Mouse (Mus musculus) midbrain, embryonic 13.5 days (tissue): ENCODE data around the gene Myl12a. TPM values are rescaled to one million over a fixed set of nuclear protein-coding genes. Genes with fewer than 3 reads are reported as not detected.
A peak's percentile ranks its signal among the peaks of the same experiment; 100 is the strongest.

Experiments used
- ATAC-seq: fragments of 200-750 bp; cut with Nextera tagmentation; 2 replicates; pipeline ENCODE4 v1.8.0; 2017; ENCODE audit warnings: mild to moderate bottlenecking, moderate TSS enrichment, moderate library complexity
- H3K27ac ChIP-seq: fragments of 300-500 bp; sonication (generic); 2 replicates; pipeline ENCODE4 v1.5.1; 2015; ENCODE audit warnings: inconsistent platforms, mild to moderate bottlenecking, moderate library complexity
- H3K27me3 ChIP-seq: fragments of 300-500 bp; sonication (generic); 2 replicates; pipeline ENCODE4 v1.6.1; 2015; ENCODE audit warnings: mild to moderate bottlenecking, inconsistent platforms
- H3K36me3 ChIP-seq: fragments of 300-500 bp; sonication (generic); 2 replicates; pipeline ENCODE4 v1.6.1; 2015; ENCODE audit warnings: mild to moderate bottlenecking, inconsistent platforms
- H3K4me1 ChIP-seq: fragments of 300-500 bp; sonication (generic); replicated peaks from 2 replicates; pipeline ENCODE4 v1.6.1; 2015; ENCODE audit warnings: inconsistent platforms
- H3K4me2 ChIP-seq: fragments of 300-500 bp; sonication (generic); replicated peaks from 2 replicates; pipeline ENCODE4 v1.6.1; 2015; ENCODE audit warnings: moderate library complexity, mild to moderate bottlenecking, inconsistent platforms
- H3K4me3 ChIP-seq: fragments of 300-500 bp; sonication (generic); replicated peaks from 2 replicates; pipeline ENCODE4 v1.5.1; 2015; ENCODE audit warnings: mild to moderate bottlenecking, inconsistent platforms
- H3K9ac ChIP-seq: fragments of 300-500 bp; sonication (generic); replicated peaks from 2 replicates; pipeline ENCODE4 v1.6.1; 2015; ENCODE audit warnings: mild to moderate bottlenecking, inconsistent platforms
- H3K9me3 ChIP-seq: fragments of 300-500 bp; sonication (generic); 2 replicates; pipeline ENCODE4 v1.6.1; 2016; ENCODE audit warnings: mild to moderate bottlenecking, inconsistent platforms
- WGBS: fragments of 180-500 bp; shearing (Covaris S2); methylation state at CpG from one replicate; pipeline ENCODE4 v1.1.7; 2015; 5-methylcytosine and 5-hydroxymethylcytosine counted together
- polyA plus RNA-seq: library from polyadenylated mRNA; unstranded; fragments of >200 nt; fragmentation: Nextera tagmentation; extraction: Ambion mirVana; gene quantifications from 2 replicates; pipeline ENCODE4 v1.2.1, GENCODE M21; 2015

Myl12a gene
- polyA plus RNA-seq, 1 experiment from 2014 or later, result 154 TPM

GRCm38 (mm10) chr17:71024071-71024470 is 21.4 kb upstream of the Myl12a start:
- Histone ChIP-seq H3K4me3 (no peak overlapping the region), H3K27me3 (no peaks in the 10 kb centered on the region), H3K36me3 (no peaks in the 10 kb centered on the region), H3K4me1 (peaks cover 9% of the 10 kb centered on the region; the same call in 1 of the 2 replicates), H3K9ac (no peak overlapping the region), H3K4me2 (no peak overlapping the region), H3K27ac (no peak overlapping the region), H3K9me3 (no peaks in the 10 kb centered on the region)
- 95% methylated on average over 10 of the region's 10 CpGs for WGBS
- ATAC-seq, result no peak

GRCm38 (mm10) chr17:71022841-71023240 is 20.2 kb upstream of the Myl12a start:
- no peak overlapping the region for H3K27ac ChIP-seq
- H3K36me3 ChIP-seq, result no peaks in the 10 kb centered on the region
- no peaks in the 10 kb centered on the region for H3K9me3 ChIP-seq
- peaks cover 9% of the 10 kb centered on the region; the same call in 1 of the 2 replicates for H3K4me1 ChIP-seq
- H3K4me3 ChIP-seq, result no peak overlapping the region
- ATAC-seq, result no peak
- H3K27me3 ChIP-seq, result no peaks in the 10 kb centered on the region
- no peak overlapping the region for H3K9ac ChIP-seq
- WGBS, result 87% methylated on average over 13 of the region's 13 CpGs
- H3K4me2 ChIP-seq, result no peak overlapping the region

GRCm38 (mm10) chr17:71019860-71020259 is 17.2 kb upstream of the Myl12a start:
- no peaks in the 10 kb centered on the region for H3K36me3 ChIP-seq
- no peaks in the 10 kb centered on the region for H3K9me3 ChIP-seq
- 0 out of 2 replicates have a peak overlapping the region, but pooled peaks have one; percentile 23 for H3K9ac ChIP-seq
- H3K4me3 ChIP-seq, result no peak overlapping the region
- 66% methylated on average over 9 of the region's 9 CpGs for WGBS
- peaks cover 9% of the 10 kb centered on the region; the same call in 1 of the 2 replicates for H3K4me1 ChIP-seq
- H3K27me3 ChIP-seq, result no peaks in the 10 kb centered on the region
- no peak overlapping the region for H3K4me2 ChIP-seq
- no peak overlapping the region for H3K27ac ChIP-seq
- no peak for ATAC-seq

- ATAC-seq, result no peak
- Histone ChIP-seq H3K27me3 (no peaks in the 10 kb centered on the region), H3K27ac (no peak overlapping the region), H3K9ac (no peak overlapping the region), H3K4me3 (no peak overlapping the region), H3K4me1 (peaks cover 9% of the 10 kb centered on the region; the same call in 1 of the 2 replicates), H3K4me2 (no peak overlapping the region), H3K36me3 (no peaks in the 10 kb centered on the region), H3K9me3 (no peaks in the 10 kb centered on the region)
- WGBS, result 37% methylated on average over 6 of the region's 6 CpGs
Observed at GRCm38 (mm10) chr17:71019309-71019655, 16.6 kb upstream of the Myl12a start.

- Histone ChIP-seq H3K4me1 (peaks cover 9% of the 10 kb centered on the region; the same call in 1 of the 2 replicates), H3K27me3 (no peaks in the 10 kb centered on the region), H3K4me3 (no peak overlapping the region), H3K36me3 (no peaks in the 10 kb centered on the region), H3K9me3 (no peaks in the 10 kb centered on the region), H3K27ac (no peak overlapping the region), H3K9ac (no peak overlapping the region), H3K4me2 (no peak overlapping the region)
- ATAC-seq, result no peak
- WGBS, result 80% methylated on average over 15 of the region's 15 CpGs
Observed at GRCm38 (mm10) chr17:71018616-71019308, 16.1 kb upstream of the Myl12a start.

GRCm38 (mm10) chr17:71018151-71018550 is 15.5 kb upstream of the Myl12a start:
- Histone ChIP-seq H3K4me2 (no peak overlapping the region), H3K9me3 (no peaks in the 10 kb centered on the region), H3K36me3 (no peaks in the 10 kb centered on the region), H3K27me3 (no peaks in the 10 kb centered on the region), H3K4me3 (no peak overlapping the region), H3K4me1 (peaks cover 9% of the 10 kb centered on the region; the same call in 1 of the 2 replicates), H3K27ac (no peak overlapping the region), H3K9ac (no peak overlapping the region)
- 96% methylated on average over 3 of the region's 3 CpGs for WGBS
- ATAC-seq, result no peak

GRCm38 (mm10) chr17:71017457-71017998 is 14.8 kb upstream of the Myl12a start:
- 98% methylated on average over 4 of the region's 4 CpGs for WGBS
- H3K27me3 ChIP-seq, result no peaks in the 10 kb centered on the region
- no peaks in the 10 kb centered on the region for H3K36me3 ChIP-seq
- no peak overlapping the region for H3K9ac ChIP-seq
- no peaks in the 10 kb centered on the region for H3K9me3 ChIP-seq
- peaks cover 9% of the 10 kb centered on the region; the same call in 1 of the 2 replicates for H3K4me1 ChIP-seq
- no peak overlapping the region for H3K4me3 ChIP-seq
- ATAC-seq, result no peak
- no peak overlapping the region for H3K27ac ChIP-seq
- H3K4me2 ChIP-seq, result no peak overlapping the region

GRCm38 (mm10) chr17:71014911-71015310 is 12.2 kb upstream of the Myl12a start:
- Histone ChIP-seq H3K4me1 (peaks cover 9% of the 10 kb centered on the region; the same call in 1 of the 2 replicates), H3K4me3 (no peak overlapping the region), H3K9me3 (no peaks in the 10 kb centered on the region), H3K36me3 (no peaks in the 10 kb centered on the region), H3K27ac (no peak overlapping the region), H3K9ac (no peak overlapping the region), H3K4me2 (no peak overlapping the region), H3K27me3 (no peaks in the 10 kb centered on the region)
- WGBS, result 49% methylated on average over 5 of the region's 5 CpGs
- ATAC-seq, result no peak

GRCm38 (mm10) chr17:71013105-71013504 is 10.4 kb upstream of the Myl12a start:
- no peaks in the 10 kb centered on the region for H3K27me3 ChIP-seq
- no peaks in the 10 kb centered on the region for H3K9me3 ChIP-seq
- H3K36me3 ChIP-seq, result no peaks in the 10 kb centered on the region
- H3K4me3 ChIP-seq, result no peak overlapping the region
- H3K9ac ChIP-seq, result no peak overlapping the region
- 92% methylated on average over 6 of the region's 6 CpGs for WGBS
- no peaks in the 10 kb centered on the region for H3K4me1 ChIP-seq
- no peak overlapping the region for H3K27ac ChIP-seq
- no peak for ATAC-seq
- H3K4me2 ChIP-seq, result no peak overlapping the region

- H3K4me1 ChIP-seq, result no peaks in the 10 kb centered on the region
- H3K9ac ChIP-seq, result no peak overlapping the region
- no peak for ATAC-seq
- H3K9me3 ChIP-seq, result no peaks in the 10 kb centered on the region
- no peak overlapping the region for H3K4me2 ChIP-seq
- WGBS, result 86% methylated on average over 9 of the region's 9 CpGs
- H3K36me3 ChIP-seq, result no peaks in the 10 kb centered on the region
- no peak overlapping the region for H3K27ac ChIP-seq
- H3K4me3 ChIP-seq, result no peak overlapping the region
- H3K27me3 ChIP-seq, result no peaks in the 10 kb centered on the region
Observed at GRCm38 (mm10) chr17:71011931-71012662, 9.4 kb upstream of the Myl12a start.

GRCm38 (mm10) chr17:71010646-71011242 is 8.1 kb upstream of the Myl12a start:
- 59% methylated on average over 7 of the region's 7 CpGs for WGBS
- ATAC-seq, result no peak
- Histone ChIP-seq H3K4me3 (no peak overlapping the region), H3K27me3 (no peaks in the 10 kb centered on the region), H3K27ac (no peak overlapping the region), H3K36me3 (no peaks in the 10 kb centered on the region), H3K4me1 (no peaks in the 10 kb centered on the region), H3K9ac (no peak overlapping the region), H3K4me2 (no peak overlapping the region), H3K9me3 (no peaks in the 10 kb centered on the region)

- H3K36me3 ChIP-seq, result no peaks in the 10 kb centered on the region
- H3K9me3 ChIP-seq, result no peaks in the 10 kb centered on the region
- ATAC-seq, result no peak
- no peaks in the 10 kb centered on the region for H3K27me3 ChIP-seq
- WGBS, result 72% methylated on average over 1 of the region's 1 CpGs
- H3K27ac ChIP-seq, result no peak overlapping the region
- H3K4me3 ChIP-seq, result no peak overlapping the region
- H3K9ac ChIP-seq, result no peak overlapping the region
- no peak overlapping the region for H3K4me2 ChIP-seq
- H3K4me1 ChIP-seq, result no peaks in the 10 kb centered on the region
Observed at GRCm38 (mm10) chr17:71009751-71010150, 7.1 kb upstream of the Myl12a start.
